Mouse (Mus musculus) liver, postnatal 0 days (tissue): ENCODE data around the gene Efna2.

ENCODE experiments used
- CTCF ChIP-seq: sonication (generic); IDR thresholded peaks from 2 replicates; pipeline ENCODE4 v1.5.1; 2016; ENCODE audit warnings: antibody characterized with exemption, low read depth
- EP300 ChIP-seq: IDR thresholded peaks from 2 replicates; pipeline ENCODE4 v1.6.1; 2016; ENCODE audit warnings: antibody characterized with exemption, low read depth, mild to moderate bottlenecking

DNA sequence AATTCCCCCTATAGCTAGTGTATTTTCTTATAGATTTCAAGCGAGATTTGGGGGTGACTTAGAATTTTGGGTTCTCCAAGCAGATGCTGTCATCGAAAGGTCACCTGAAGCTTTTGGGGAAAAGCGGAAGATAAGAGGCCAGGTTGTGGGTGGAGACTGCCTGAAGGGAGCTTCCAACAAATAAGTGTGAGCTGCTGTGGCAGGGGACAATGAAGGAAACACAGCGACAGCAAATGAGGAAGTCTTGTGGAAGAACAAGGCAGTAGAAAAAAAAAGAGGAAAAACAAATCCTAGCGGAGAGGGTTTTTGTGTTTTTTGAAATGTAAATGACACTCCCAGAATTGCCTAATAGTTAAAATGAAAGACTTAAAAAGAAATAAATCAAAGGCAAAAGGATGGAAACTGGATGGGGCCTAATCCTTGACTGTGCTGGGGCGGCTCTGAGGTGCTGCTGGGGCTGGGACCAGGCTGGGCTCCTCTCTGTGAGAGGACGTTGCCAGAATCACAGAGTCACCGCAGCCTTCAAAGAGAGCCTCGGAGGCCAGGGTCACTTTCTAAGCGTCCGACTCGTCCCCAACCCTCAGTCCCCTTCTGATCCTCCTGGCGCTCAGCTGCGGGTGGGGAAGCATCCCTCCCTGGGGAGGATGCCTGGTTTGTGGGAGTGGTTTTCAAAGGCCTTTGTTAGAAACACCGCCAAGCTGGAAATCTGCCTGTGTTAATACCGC is 35.9 kb downstream of the Efna2 start:
- TF ChIP-seq EP300: no peak
- TF ChIP-seq CTCF: no peak
